Mouse (Mus musculus) MEL (cell line): ENCODE measurements around the gene Rhbdl3.

Experiments used
- CHD1 ChIP-seq: IDR thresholded peaks from 2 replicates; pipeline ENCODE4 v1.6.1; 2012; ENCODE audit warnings: low read depth, mild to moderate bottlenecking, inconsistent platforms, low read length, improper control_type of control experiment
- CTCF ChIP-seq, 3 experiments: IDR thresholded peaks in 2 of 3; conservative IDR thresholded peaks in 1 of 3; 2 replicates each; pipeline ENCODE4 v1.5.1; 2011 to 2012; ENCODE audit warnings: low read length in 3 of 3, low read depth in 2 of 3, mild to moderate bottlenecking in 2 of 3, improper control_type of control experiment in 1 of 3, inconsistent platforms in 1 of 3, mixed read lengths in 1 of 3, moderate library complexity in 1 of 3; ENCODE audit not compliant: control insufficient read depth in 1 of 3, insufficient read depth in 1 of 3, poor library complexity in 1 of 3, severe bottlenecking in 1 of 3
- E2F4 ChIP-seq: IDR thresholded peaks from 2 replicates; pipeline ENCODE4 v1.6.1; 2011; ENCODE audit warnings: low read depth, low read length, improper control_type of control experiment, borderline replicate concordance
- EP300 ChIP-seq, 2 experiments: IDR thresholded peaks; 2 replicates each; pipeline ENCODE4 v1.6.1; 2011; ENCODE audit warnings: improper control_type of control experiment in 2 of 2, low read length in 2 of 2, low read depth in 1 of 2, mild to moderate bottlenecking in 1 of 2
- KAT2A ChIP-seq: conservative IDR thresholded peaks from 2 replicates; pipeline ENCODE4 v1.6.1; 2012; ENCODE audit warnings: low read depth, low read length, improper control_type of control experiment, inconsistent platforms
- POLR2AphosphoS5 ChIP-seq: IDR thresholded peaks from 2 replicates; pipeline ENCODE4 v1.6.1; 2012; ENCODE audit warnings: low read depth, borderline replicate concordance, mild to moderate bottlenecking, inconsistent platforms, low read length, moderate library complexity, mixed read lengths
- RAD21 ChIP-seq: IDR thresholded peaks from 2 replicates; pipeline ENCODE4 v1.6.1; 2011; ENCODE audit warnings: mild to moderate bottlenecking, low read depth, low read length, improper control_type of control experiment
- RCOR1 ChIP-seq: IDR thresholded peaks from 2 replicates; pipeline ENCODE4 v1.6.1; 2012; ENCODE audit warnings: low read depth, mild to moderate bottlenecking, inconsistent platforms, low read length, improper control_type of control experiment
- ZMIZ1 ChIP-seq: IDR thresholded peaks from 2 replicates; pipeline ENCODE4 v1.6.1; 2012; ENCODE audit warnings: low read depth, mild to moderate bottlenecking, inconsistent platforms, low read length, improper control_type of control experiment, moderate library complexity

DNA sequence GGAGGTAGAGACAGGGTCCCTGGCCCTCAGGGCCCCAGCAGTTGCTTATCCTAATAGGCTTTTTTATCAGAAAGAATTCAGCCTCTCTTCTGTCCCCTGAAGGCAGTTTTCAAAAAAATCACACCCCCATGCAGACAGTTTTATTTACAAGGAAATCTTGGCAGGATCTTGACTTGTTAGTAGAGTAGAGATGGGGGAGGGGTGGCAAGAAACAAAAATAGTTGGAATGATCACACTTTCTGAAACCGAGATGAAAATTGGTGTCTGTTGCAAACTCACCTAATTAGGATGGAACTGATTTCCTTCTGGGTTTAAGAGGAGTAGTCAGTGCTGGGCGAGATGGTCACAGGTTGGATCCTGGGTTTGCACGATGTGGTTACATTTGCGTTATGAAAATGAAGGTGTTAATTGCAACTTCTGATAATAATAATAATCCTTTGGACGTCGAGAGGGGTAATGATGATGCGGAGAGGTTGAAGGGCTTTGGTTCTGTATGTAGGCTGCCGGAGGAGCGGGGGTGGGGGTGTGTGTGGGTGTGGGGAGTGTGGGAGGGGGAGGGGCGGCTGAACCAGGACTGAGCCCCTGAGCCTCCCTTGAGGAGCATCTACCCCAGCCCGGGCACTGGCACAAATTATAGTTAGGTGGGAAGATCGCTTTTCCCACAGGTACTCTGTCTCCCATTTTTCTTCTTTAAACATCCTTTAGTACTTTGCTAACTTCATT lies 1.0 kb upstream of the Rhbdl3 start:
- TF ChIP-seq E2F4 (no peak), RCOR1 (no peak), CHD1 (no peak), RAD21 (no peak), EP300 (IDR thresholded peaks at IDR 0.05; ENCODE audit: low read depth in 1 of 2, low read length in 2 of 2) (no peak), KAT2A (no peak), ZMIZ1 (no peak), CTCF (IDR thresholded peaks at IDR 0.05 in 2 of 3, conservative IDR thresholded peaks at IDR 0.05 in 1 of 3; ENCODE audit: control insufficient read depth in 1 of 3, insufficient read depth in 1 of 3, low read depth in 2 of 3, low read length in 3 of 3, poor library complexity in 1 of 3, severe bottlenecking in 1 of 3) (no peak), POLR2AphosphoS5 (no peak)
